Mouse (Mus musculus) neural tube, embryonic 11.5 days (tissue): Measurements from ENCODE around the gene Sh3rf3. TPM values are rescaled to one million over a fixed set of nuclear protein-coding genes. Genes with fewer than 3 reads are reported as not detected.

Source experiments
- ATAC-seq: fragments of 200-750 bp; cut with Nextera tagmentation; 2 replicates; pipeline ENCODE4 v1.8.0; 2017; ENCODE audit warnings: moderate number of reproducible peaks, mild to moderate bottlenecking, moderate TSS enrichment, moderate library complexity; ENCODE audit not compliant: insufficient read depth, low FRiP score, low TSS enrichment
- DNase-seq: peaks from one replicate; pipeline ENCODE4 v3.0.0-alpha.2; 2015; ENCODE audit warnings: low spot score
- H3K27ac ChIP-seq: fragments of 300-500 bp; sonication (generic); 2 replicates; pipeline ENCODE4 v1.5.1; 2014; ENCODE audit warnings: low read depth, mild to moderate bottlenecking, low read length
- H3K27me3 ChIP-seq: fragments of 300-500 bp; sonication (generic); 2 replicates; pipeline ENCODE4 v1.6.1; 2014; ENCODE audit warnings: mild to moderate bottlenecking, low read length, mixed read lengths; ENCODE audit not compliant: control insufficient read depth, insufficient read depth
- H3K36me3 ChIP-seq: fragments of 300-500 bp; sonication (generic); 2 replicates; pipeline ENCODE4 v1.6.1; 2014; ENCODE audit warnings: mild to moderate bottlenecking, low read length, moderate library complexity, mixed read lengths; ENCODE audit not compliant: control insufficient read depth, insufficient read depth
- H3K4me1 ChIP-seq: fragments of 300-500 bp; sonication (generic); 2 replicates; pipeline ENCODE4 v1.6.1; 2014; ENCODE audit warnings: low read length, mixed read lengths; ENCODE audit not compliant: control insufficient read depth, insufficient read depth
- H3K4me2 ChIP-seq: fragments of 300-500 bp; sonication (generic); 2 replicates; pipeline ENCODE4 v1.6.1; 2014; ENCODE audit warnings: low read depth, mild to moderate bottlenecking, moderate library complexity
- H3K4me3 ChIP-seq: fragments of 300-500 bp; sonication (generic); 2 replicates; pipeline ENCODE4 v1.5.1; 2014; ENCODE audit warnings: low read depth, low read length
- H3K9ac ChIP-seq: fragments of 300-500 bp; sonication (generic); 2 replicates; pipeline ENCODE4 v1.6.1; 2014; ENCODE audit warnings: mild to moderate bottlenecking, low read length
- H3K9me3 ChIP-seq: fragments of 300-500 bp; sonication (generic); 2 replicates; pipeline ENCODE4 v1.6.1; 2016; ENCODE audit warnings: low read length; ENCODE audit not compliant: control insufficient read depth
- WGBS: fragments of 180-500 bp; shearing (Covaris S2); extraction: QIAGEN DNeasy Blood & Tissue Kit; methylation state at CpG from one replicate; pipeline ENCODE4 v1.1.7; 2014; 5-methylcytosine and 5-hydroxymethylcytosine counted together
- polyA plus RNA-seq: library from polyadenylated mRNA; unstranded; fragments of >200 nt; fragmentation: Nextera tagmentation; extraction: Ambion mirVana; gene quantifications from 2 replicates; pipeline ENCODE4 v1.2.1, GENCODE M21; 2014

Sh3rf3 gene
- polyA plus RNA-seq, 1 experiment from 2014 or later = 2.7 TPM

GRCm38 (mm10) chr10:59152544-59153081, 339.5 kb downstream of the Sh3rf3 start:
- no peaks in the 10 kb centered on the region for H3K9me3 ChIP-seq
- DNase-seq (no peak), ATAC-seq (no peak)
- H3K4me1 ChIP-seq = no peaks in the 10 kb centered on the region
- H3K27ac ChIP-seq = no peak overlapping the region
- H3K27me3 ChIP-seq = no peaks in the 10 kb centered on the region
- H3K36me3 ChIP-seq = no peaks in the 10 kb centered on the region
- no peak overlapping the region for H3K4me3 ChIP-seq
- no peak overlapping the region for H3K9ac ChIP-seq
- WGBS = 79% methylated on average over 5 of the region's 5 CpGs
- no peak overlapping the region for H3K4me2 ChIP-seq

GRCm38 (mm10) chr10:59158627-59159026, 345.5 kb downstream of the Sh3rf3 start:
- Histone ChIP-seq H3K27me3 (no peaks in the 10 kb centered on the region), H3K4me1 (no peaks in the 10 kb centered on the region), H3K4me2 (no peak overlapping the region), H3K9ac (no peak overlapping the region), H3K27ac (no peak overlapping the region), H3K4me3 (no peak overlapping the region), H3K36me3 (no peaks in the 10 kb centered on the region), H3K9me3 (no peaks in the 10 kb centered on the region)
- DNase-seq = no peak
- no peak for ATAC-seq
- 74% methylated on average over 3 of the region's 3 CpGs for WGBS

- Histone ChIP-seq H3K4me3 (no peak overlapping the region), H3K36me3 (no peaks in the 10 kb centered on the region), H3K4me1 (no peaks in the 10 kb centered on the region), H3K27ac (no peak overlapping the region), H3K27me3 (no peaks in the 10 kb centered on the region), H3K9ac (no peak overlapping the region), H3K4me2 (no peak overlapping the region), H3K9me3 (no peaks in the 10 kb centered on the region)
- WGBS = 68% methylated on average over 4 of the region's 4 CpGs
- ATAC-seq = no peak
- no peak for DNase-seq
Observed at GRCm38 (mm10) chr10:59162185-59162897, 349.2 kb downstream of the Sh3rf3 start.

GRCm38 (mm10) chr10:59166104-59166944, 353.2 kb downstream of the Sh3rf3 start:
- H3K9me3 ChIP-seq = no peaks in the 10 kb centered on the region
- H3K4me2 ChIP-seq = no peak overlapping the region
- no peak overlapping the region for H3K27ac ChIP-seq
- WGBS = 71% methylated on average over 14 of the region's 14 CpGs
- no peaks in the 10 kb centered on the region for H3K4me1 ChIP-seq
- ATAC-seq (no peak), DNase-seq (peak; percentile 29)
- no peaks in the 10 kb centered on the region for H3K27me3 ChIP-seq
- H3K9ac ChIP-seq = no peak overlapping the region
- no peak overlapping the region for H3K4me3 ChIP-seq
- H3K36me3 ChIP-seq = no peaks in the 10 kb centered on the region

- ATAC-seq (no peak), DNase-seq (no peak)
- H3K27me3 ChIP-seq = no peaks in the 10 kb centered on the region
- H3K36me3 ChIP-seq = no peaks in the 10 kb centered on the region
- H3K9me3 ChIP-seq = no peaks in the 10 kb centered on the region
- H3K4me1 ChIP-seq = no peaks in the 10 kb centered on the region
- no peak overlapping the region for H3K4me2 ChIP-seq
- WGBS = 76% methylated on average over 3 of the region's 3 CpGs
- no peak overlapping the region for H3K27ac ChIP-seq
- no peak overlapping the region for H3K4me3 ChIP-seq
- H3K9ac ChIP-seq = no peak overlapping the region
Observed at GRCm38 (mm10) chr10:59171042-59171441, 357.9 kb downstream of the Sh3rf3 start.

GRCm38 (mm10) chr10:59172539-59172938, 359.4 kb downstream of the Sh3rf3 start:
- Histone ChIP-seq H3K27me3 (no peaks in the 10 kb centered on the region), H3K4me1 (no peaks in the 10 kb centered on the region), H3K27ac (no peak overlapping the region), H3K9ac (no peak overlapping the region), H3K4me2 (no peak overlapping the region), H3K36me3 (no peaks in the 10 kb centered on the region), H3K9me3 (no peaks in the 10 kb centered on the region), H3K4me3 (no peak overlapping the region)
- no peak for ATAC-seq
- DNase-seq = no peak
- 96% methylated on average over 1 of the region's 1 CpGs for WGBS

- no peak for DNase-seq
- WGBS = 88% methylated on average over 3 of the region's 3 CpGs
- Histone ChIP-seq H3K9me3 (no peaks in the 10 kb centered on the region), H3K4me3 (no peak overlapping the region), H3K27me3 (no peaks in the 10 kb centered on the region), H3K9ac (no peak overlapping the region), H3K4me2 (no peak overlapping the region), H3K4me1 (no peaks in the 10 kb centered on the region), H3K27ac (no peak overlapping the region), H3K36me3 (no peaks in the 10 kb centered on the region; the same call in 1 of the 2 replicates)
- ATAC-seq = no peak
Observed at GRCm38 (mm10) chr10:59179620-59180019, 366.5 kb downstream of the Sh3rf3 start.

GRCm38 (mm10) chr10:59182306-59182705, 369.1 kb downstream of the Sh3rf3 start:
- 70% methylated on average over 3 of the region's 3 CpGs for WGBS
- ATAC-seq = no peak
- H3K9me3 ChIP-seq = no peaks in the 10 kb centered on the region

More at GRCm38 (mm10) chr10:59182306-59182705, 369.1 kb downstream of the Sh3rf3 start:
- no peak overlapping the region for H3K27ac ChIP-seq
- no peak overlapping the region for H3K4me3 ChIP-seq
- H3K27me3 ChIP-seq = no peaks in the 10 kb centered on the region
- no peaks in the 10 kb centered on the region; the same call in 1 of the 2 replicates for H3K36me3 ChIP-seq
- DNase-seq = no peak
- no peak overlapping the region for H3K4me2 ChIP-seq
- no peak overlapping the region for H3K9ac ChIP-seq
- H3K4me1 ChIP-seq = no peaks in the 10 kb centered on the region
